In genomic region chr4:140070331-140070652, GRCm38 (mm10) we compare ENCODE assay signal across 11 mouse cellular contexts.
A peak's percentile ranks its signal among the peaks of the same experiment; 100 is the strongest.
DNase-seq lines count a peak whose midpoint lies in the region; ATAC-seq and TF ChIP-seq lines count a peak whose summit lies in the region.
"Had no signal": no experiment of that assay in that cellular context is flagged by ENCODE, and none has a peak within 500 bp of the region (broad histone marks: within the 10 kb centered on the region; RNA-seq: fewer than 3 reads in every experiment).

No protein-coding gene starts in this region.

- no peaks in the 10 kb centered on the region for H3K36me3 ChIP-seq in neural tube, embryonic 13.5 days
- H3K36me3 ChIP-seq in hindbrain, embryonic 14.5 days (replicated peaks; ENCODE audit: control insufficient read depth, insufficient read depth) = no peaks in the 10 kb centered on the region
- H3K36me3 ChIP-seq in lung, postnatal 0 days (ENCODE audit: insufficient read depth, low read length) = no peaks in the 10 kb centered on the region

- TF ChIP-seq EP300 in lung, postnatal 0 days (IDR thresholded peaks at IDR 0.05) = no peak

- H3K9ac ChIP-seq in neural tube, embryonic 13.5 days = no peak overlapping the region
- H3K9ac ChIP-seq in hindbrain, embryonic 14.5 days = peak overlapping the region; percentile 17; the same call in 1 of the 2 replicates
- no peak overlapping the region for H3K9ac ChIP-seq in lung, postnatal 0 days (replicated peaks; ENCODE audit: low read depth)

- no peaks in the 10 kb centered on the region for H3K9me3 ChIP-seq in neural tube, embryonic 13.5 days
- H3K9me3 ChIP-seq in hindbrain, embryonic 14.5 days (ENCODE audit: control insufficient read depth, low read length) = no peaks in the 10 kb centered on the region
- H3K9me3 ChIP-seq in lung, postnatal 0 days (ENCODE audit: low read length) = 0 out of 2 replicates have a peak, but pooled peaks cover 4% of the 10 kb centered on the region

- peaks cover 19% of the 10 kb centered on the region for H3K4me1 ChIP-seq in neural tube, embryonic 13.5 days (replicated peaks)
- peaks cover 15% of the 10 kb centered on the region; the same call in 1 of the 2 replicates for H3K4me1 ChIP-seq in hindbrain, embryonic 14.5 days (replicated peaks; ENCODE audit: control insufficient read depth, insufficient read depth, low read length)
- H3K4me1 ChIP-seq in lung, postnatal 0 days (ENCODE audit: insufficient read depth, low read depth, low read length) = no peaks in the 10 kb centered on the region

- TF ChIP-seq CTCF in lung, postnatal 0 days (IDR thresholded peaks at IDR 0.05) = no peak

- no peak overlapping the region for H3K4me3 ChIP-seq in neural tube, embryonic 13.5 days
- H3K4me3 ChIP-seq in hindbrain, embryonic 14.5 days (replicated peaks; ENCODE audit: low read length) = no peak overlapping the region
- H3K4me3 ChIP-seq in lung, postnatal 0 days (ENCODE audit: low read depth, low read length) = no peak overlapping the region

- DNase-seq in neural tube, embryonic 10.5 days (ENCODE audit: extremely low spot score, low spot score) = no peak
- DNase-seq in hindbrain, embryonic 14.5 days (ENCODE audit: low spot score) = no peak
- no peak for DNase-seq in lung, postnatal 0 days (ENCODE audit: low spot score)
- DNase-seq in right cerebral cortex, postnatal 36 days (ENCODE audit: low spot score in 2 of 2) = peak; percentile 82
- DNase-seq in urinary bladder, postnatal 25 days (ENCODE audit: low spot score) = no peak
- no peak for DNase-seq in gastrocnemius, postnatal 10 days
- DNase-seq in urinary bladder, adult 2 months (ENCODE audit: low spot score) = no peak
- DNase-seq: heart, postnatal 36 days; kidney, postnatal 25 days had no signal

- 42% methylated on average over 10 of the region's 10 CpGs for WGBS in neural tube, embryonic 13.5 days
- WGBS in hindbrain, embryonic 14.5 days = 38% methylated on average over 10 of the region's 10 CpGs
- WGBS in lung, postnatal 0 days = 26% methylated on average over 10 of the region's 10 CpGs

- H3K27me3 ChIP-seq in neural tube, embryonic 13.5 days = peaks cover 19% of the 10 kb centered on the region
- H3K27me3 ChIP-seq in hindbrain, embryonic 14.5 days (ENCODE audit: control insufficient read depth, insufficient read depth, low read length) = no peaks in the 10 kb centered on the region
- H3K27me3 ChIP-seq in lung, postnatal 0 days (replicated peaks; ENCODE audit: insufficient read depth, low read length) = no peaks in the 10 kb centered on the region

- H3K4me2 ChIP-seq in neural tube, embryonic 13.5 days = no peak overlapping the region
- H3K4me2 ChIP-seq in hindbrain, embryonic 14.5 days (replicated peaks) = no peak overlapping the region
- H3K4me2 ChIP-seq in lung, postnatal 0 days (replicated peaks; ENCODE audit: low read depth, low read length) = no peak overlapping the region

- ATAC-seq in neural tube, embryonic 13.5 days (ENCODE audit: low read depth) = peak; percentile 10; the same call in 1 of the 2 replicates
- ATAC-seq in hindbrain, embryonic 14.5 days (ENCODE audit: low FRiP score) = no peak
- peak; percentile 30; the same call in 1 of the 2 replicates for ATAC-seq in lung, postnatal 0 days
- ATAC-seq: activated CD4-positive, CD25-positive, alpha-beta regulatory T cell, adult 4 months had no signal

- 0 out of 2 replicates have a peak overlapping the region, but pooled peaks have one; percentile 46 for H3K27ac ChIP-seq in neural tube, embryonic 13.5 days (replicated peaks)
- peak overlapping the region; percentile 54; the same call in 1 of the 2 replicates for H3K27ac ChIP-seq in hindbrain, embryonic 14.5 days
- H3K27ac ChIP-seq in lung, postnatal 0 days (ENCODE audit: low read length) = no peak overlapping the region

Comparison
In these comparisons a context has a peak if more than half of its experiments do, and no peak if none do; other contexts are left out.
1. DNase-seq: peak in right cerebral cortex, postnatal 36 days (2 of 2); none in neural tube, embryonic 10.5 days (single experiment), hindbrain, embryonic 14.5 days (single experiment), lung, postnatal 0 days (single experiment), urinary bladder, postnatal 25 days (single experiment), gastrocnemius, postnatal 10 days (single experiment) and urinary bladder, adult 2 months (single experiment).